Mouse (Mus musculus): ENCODE data around the gene Kdm4a. TPM values are rescaled to one million over a fixed set of nuclear protein-coding genes. Genes with fewer than 3 reads are reported as not detected.

Gene Kdm4a
- polyA plus RNA-seq, 1 experiment from 2014 or later: 52.8 TPM

- no peaks in the 10 kb centered on the region for H3K4me1 ChIP-seq (replicated peaks; ENCODE audit: control insufficient read depth, insufficient read depth, low read length)
- ATAC-seq (ENCODE audit: low FRiP score) (no peak), DNase-seq (ENCODE audit: low spot score) (peak; percentile 32)
- no peak overlapping the region for H3K9ac ChIP-seq
- no peaks in the 10 kb centered on the region for H3K27me3 ChIP-seq (ENCODE audit: control insufficient read depth, insufficient read depth, low read length)
- H3K4me3 ChIP-seq (replicated peaks; ENCODE audit: low read length): no peak overlapping the region
- H3K27ac ChIP-seq: no peak overlapping the region
- no peak overlapping the region for H3K4me2 ChIP-seq (replicated peaks)
- H3K36me3 ChIP-seq (replicated peaks; ENCODE audit: control insufficient read depth, insufficient read depth): no peaks in the 10 kb centered on the region
- 58% methylated on average over 9 of the region's 9 CpGs for WGBS
- no peaks in the 10 kb centered on the region for H3K9me3 ChIP-seq (ENCODE audit: control insufficient read depth, low read length)
Observed at GRCm38 (mm10) chr4:118089939-118090338, 89.9 kb downstream of the Kdm4a start.

GRCm38 (mm10) chr4:118088771-118089170, 91.1 kb downstream of the Kdm4a start:
- H3K9me3 ChIP-seq (ENCODE audit: control insufficient read depth, low read length): no peaks in the 10 kb centered on the region
- H3K27me3 ChIP-seq (ENCODE audit: control insufficient read depth, insufficient read depth, low read length): no peaks in the 10 kb centered on the region
- no peak for ATAC-seq (ENCODE audit: low FRiP score)
- WGBS: 84% methylated on average over 2 of the region's 2 CpGs
- H3K9ac ChIP-seq: no peak overlapping the region
- no peak overlapping the region for H3K4me2 ChIP-seq (replicated peaks)
- no peak overlapping the region for H3K4me3 ChIP-seq (replicated peaks; ENCODE audit: low read length)
- no peaks in the 10 kb centered on the region for H3K36me3 ChIP-seq (replicated peaks; ENCODE audit: control insufficient read depth, insufficient read depth)
- no peaks in the 10 kb centered on the region for H3K4me1 ChIP-seq (replicated peaks; ENCODE audit: control insufficient read depth, insufficient read depth, low read length)
- no peak for DNase-seq (ENCODE audit: low spot score)
- no peak overlapping the region for H3K27ac ChIP-seq

Small RNA genes within 50 kb of the gene (microRNA-seq; reads per million reads assigned to microRNA genes)
- gene Mir7226: 4.7 reads per million, percentile 21 among the genes with 10 or more reads in this experiment

Other genes starting within 250 kb of the Kdm4a start
- 10.8 and 11.5 TPM in 2 replicates for gene St3gal3, start 45.1 kb downstream of the Kdm4a start, polyA plus RNA-seq (2014; fragmentation: Nextera tagmentation; extraction: Ambion mirVana)
- 67.1 and 68.2 TPM in 2 replicates for gene Ptprf, start 111.4 kb upstream of the Kdm4a start, polyA plus RNA-seq (2014; fragmentation: Nextera tagmentation; extraction: Ambion mirVana)
- gene Szt2, start 229.2 kb upstream of the Kdm4a start, polyA plus RNA-seq (2014; fragmentation: Nextera tagmentation; extraction: Ambion mirVana): 11.6 and 14.0 TPM in 2 replicates
- gene Med8, start 229.3 kb upstream of the Kdm4a start, polyA plus RNA-seq (2014; fragmentation: Nextera tagmentation; extraction: Ambion mirVana): 98.6 and 102 TPM in 2 replicates
- gene Elovl1, start 248.1 kb upstream of the Kdm4a start, polyA plus RNA-seq (2014; fragmentation: Nextera tagmentation; extraction: Ambion mirVana): 29.5 and 32.4 TPM in 2 replicates